Mouse (Mus musculus) kidney, adult 8-10 months (tissue): ENCODE data around the gene Gm10300.
A peak's percentile ranks its signal among the peaks of the same experiment; 100 is the strongest.

ENCODE experiments used
- DNase-seq, 2 experiments: peaks; one replicate each; pipeline ENCODE4 v3.0.0; 2022

Gene Gm10300

GRCm38 (mm10) chr4:132074077-132074932, at the start of gene Gm10300:
Gene Gm10300 (plus strand): TSS chr4:132074697.
- DNase-seq, result peak in 1 of 2 experiments; percentile 60

GRCm38 (mm10) chr4:132025264-132025663, 49.2 kb upstream of the Gm10300 start:
- DNase-seq, result no peak

GRCm38 (mm10) chr4:132025738-132026527, 48.6 kb upstream of the Gm10300 start:
- no peak for DNase-seq

- DNase-seq, result no peak
These were observed 47.3 kb upstream of the Gm10300 start for GRCm38 (mm10) chr4:132027167-132027566.

DNA sequence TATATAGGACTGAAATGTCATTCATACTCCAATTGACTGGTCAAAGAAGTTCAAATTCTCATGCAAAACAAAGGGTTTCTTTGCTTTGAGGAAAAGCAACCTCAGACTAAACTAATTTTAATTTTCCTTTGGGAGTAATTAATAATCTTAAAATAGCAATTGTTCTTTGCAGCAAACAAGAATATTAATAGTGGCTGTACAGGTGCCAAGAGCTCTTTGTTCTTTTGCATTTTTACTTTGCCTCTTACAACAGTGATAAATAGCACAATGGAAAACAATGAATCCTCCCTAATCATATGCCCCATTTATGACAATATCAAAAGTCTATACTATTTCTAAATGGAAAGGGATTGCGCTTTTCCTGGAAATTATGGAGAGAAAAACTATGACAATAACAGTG, 46.7 kb upstream of the Gm10300 start:
- no peak for DNase-seq

GRCm38 (mm10) chr4:132029851-132030741, 44.4 kb upstream of the Gm10300 start:
- no peak for DNase-seq

GRCm38 (mm10) chr4:132033183-132033582, 41.3 kb upstream of the Gm10300 start:
- no peak for DNase-seq

- no peak for DNase-seq
These were observed 40.3 kb upstream of the Gm10300 start for GRCm38 (mm10) chr4:132034242-132034641.

DNA sequence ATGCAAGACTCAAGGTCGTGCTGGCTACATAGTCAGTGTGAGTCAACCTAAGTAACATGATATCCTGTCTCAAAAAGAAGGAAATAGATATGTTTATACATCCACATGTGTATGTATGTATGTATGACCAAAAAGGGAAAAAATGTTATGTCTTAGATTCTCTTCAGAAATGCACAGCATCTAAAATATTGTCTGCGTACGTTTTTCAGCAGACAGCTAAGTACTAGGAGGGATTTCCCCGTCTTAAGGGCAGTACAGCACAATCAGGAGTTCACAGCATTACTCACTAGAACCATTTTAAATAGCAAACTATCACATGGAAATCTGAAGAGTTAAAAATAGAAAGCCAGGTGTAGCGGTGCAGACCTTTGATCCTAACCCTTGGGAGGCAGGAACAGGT, 37.4 kb upstream of the Gm10300 start:
- no peak for DNase-seq

- no peak for DNase-seq
These were observed 36.5 kb upstream of the Gm10300 start for GRCm38 (mm10) chr4:132037991-132038390.

DNA sequence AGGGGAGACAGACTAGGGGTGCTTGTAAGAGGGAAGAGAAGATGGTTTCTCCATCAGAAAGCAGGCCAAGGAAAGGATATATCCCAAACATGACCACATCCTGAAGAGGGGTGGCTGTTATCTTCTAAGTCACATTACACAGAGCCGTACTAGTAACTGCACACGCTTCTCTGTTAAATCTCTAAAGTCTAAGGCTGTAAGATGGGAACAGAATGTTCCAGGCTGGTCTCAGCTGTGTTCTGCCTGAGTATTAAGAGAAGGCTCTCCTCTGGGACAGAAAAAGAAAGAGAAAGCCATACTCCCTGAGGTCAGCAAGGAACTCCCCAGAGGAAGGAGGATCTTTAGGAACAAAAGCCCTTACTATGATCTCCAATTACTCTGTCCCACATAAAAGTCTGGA, 35.7 kb upstream of the Gm10300 start:
- no peak for DNase-seq

DNA sequence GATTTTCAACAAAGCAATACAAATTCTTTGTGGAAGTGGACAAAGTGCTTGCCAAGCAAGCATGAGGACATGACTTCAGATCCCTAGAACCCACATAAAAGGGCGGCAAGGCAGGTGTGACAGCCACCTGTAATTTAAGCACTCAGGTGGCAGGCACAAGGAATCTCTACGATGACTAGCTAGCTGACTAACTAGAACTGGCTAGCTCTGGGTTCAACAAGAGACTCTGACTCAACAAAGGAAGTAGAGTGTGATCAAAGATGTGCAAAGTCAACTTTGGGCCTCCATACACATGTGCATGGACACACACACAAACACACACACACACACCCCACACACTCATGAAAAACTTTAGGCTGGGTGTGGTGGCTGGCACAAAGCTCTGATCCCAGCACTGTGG, 35.0 kb upstream of the Gm10300 start:
- DNase-seq, result no peak

- DNase-seq, result no peak
These were observed 34.4 kb upstream of the Gm10300 start for GRCm38 (mm10) chr4:132039975-132040645.

GRCm38 (mm10) chr4:132041471-132042332, 32.8 kb upstream of the Gm10300 start:
- no peak for DNase-seq

DNA sequence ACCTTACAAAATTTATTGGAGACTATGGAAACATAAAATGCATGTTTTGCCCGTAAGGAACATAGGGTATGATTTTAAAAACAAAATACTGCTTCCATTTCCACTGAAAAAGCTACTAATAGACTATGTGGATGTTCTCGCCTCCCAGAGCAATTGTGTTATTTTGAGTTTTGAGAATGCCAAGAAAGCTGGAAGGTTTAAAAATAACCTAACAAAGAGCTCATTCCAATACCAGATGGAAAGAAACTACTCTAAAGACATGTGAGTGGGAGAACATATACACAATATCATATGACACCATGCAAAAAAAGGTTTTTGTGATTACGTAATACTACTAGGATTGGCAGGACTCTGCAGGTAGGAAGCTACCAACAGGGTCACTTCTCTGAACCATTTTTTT, 30.8 kb upstream of the Gm10300 start:
- DNase-seq, result no peak

DNA sequence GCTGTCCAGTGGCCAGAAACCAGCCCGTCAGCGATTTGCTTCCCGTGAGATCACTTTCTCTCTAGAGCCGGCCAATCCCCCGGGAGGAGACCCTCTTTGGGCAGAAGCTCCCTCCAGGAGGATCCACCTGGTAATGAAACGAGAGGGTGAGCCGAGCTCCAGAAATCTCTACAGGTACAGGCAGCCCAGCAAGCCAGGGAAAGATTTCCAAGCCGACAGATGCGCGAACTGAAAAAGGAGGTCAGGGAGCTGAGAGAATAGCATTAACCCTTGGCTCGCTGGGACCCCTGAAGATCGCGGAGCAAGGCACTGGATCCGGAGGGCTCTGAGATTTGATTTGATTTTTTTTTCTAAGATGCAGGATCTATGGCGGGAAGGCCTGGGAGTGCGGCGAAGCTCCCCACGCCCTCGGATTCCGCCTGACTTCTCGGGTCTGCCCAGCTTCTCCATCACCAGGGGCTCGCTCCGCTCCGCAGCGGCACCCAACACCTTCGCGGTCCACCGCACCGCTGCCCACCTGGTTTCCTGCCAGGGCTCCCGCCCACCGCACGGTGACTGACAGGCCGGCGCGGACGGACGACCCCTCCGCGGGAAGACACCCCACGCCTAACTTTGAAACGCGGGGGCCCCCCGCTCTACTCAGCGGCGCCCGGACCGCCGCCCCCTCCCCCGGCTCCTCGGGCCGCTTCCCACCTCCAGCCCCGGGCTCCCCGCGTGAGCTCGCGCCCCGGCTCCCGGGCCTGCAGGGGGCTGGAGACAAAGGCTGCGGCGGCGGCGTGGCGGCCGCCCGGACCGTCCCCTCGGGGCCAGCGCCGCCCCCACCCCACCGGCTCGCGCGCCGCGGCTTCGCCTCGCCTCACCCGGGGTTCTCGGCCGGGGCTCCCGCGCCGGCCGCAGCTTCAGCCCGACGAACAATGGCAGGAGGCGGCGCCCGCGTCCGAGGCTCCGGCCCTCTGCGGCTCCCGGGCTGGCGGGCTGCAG, 26.2 kb upstream of the Gm10300 start:
- DNase-seq, result no peak

GRCm38 (mm10) chr4:132048995-132049404, 25.5 kb upstream of the Gm10300 start:
- DNase-seq, result peak; percentile 85 to 89

GRCm38 (mm10) chr4:132049549-132050200, 24.8 kb upstream of the Gm10300 start:
- no peak for DNase-seq
